Mouse (Mus musculus): ENCODE data around the gene F13a1. TPM values are rescaled to one million over a fixed set of nuclear protein-coding genes. Genes with fewer than 3 reads are reported as not detected.

F13a1 gene
- polyA plus RNA-seq, 1 experiment = not detected

DNA sequence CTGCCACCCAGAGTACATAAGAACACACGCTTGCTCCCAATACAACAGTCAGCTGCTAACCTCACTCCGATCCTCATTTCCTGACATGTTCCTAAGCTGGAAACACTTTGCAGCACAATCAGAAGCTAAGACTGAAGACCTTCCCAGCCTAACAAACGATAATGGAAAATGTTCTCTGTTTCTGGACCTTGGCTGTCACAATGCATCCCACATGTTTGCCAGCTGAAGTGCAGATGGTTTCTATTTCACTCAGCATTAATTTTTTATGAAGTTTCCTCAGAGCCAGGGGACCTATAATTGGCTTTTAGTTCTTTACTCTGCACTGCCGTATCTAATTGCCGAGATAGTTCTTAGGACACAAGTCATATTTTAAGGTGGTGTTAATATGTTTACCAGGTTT is 10.8 kb upstream of the F13a1 start:
- no peak overlapping the region for H3K27ac ChIP-seq (ENCODE audit: insufficient read depth, low read length)
- H3K4me1 ChIP-seq (ENCODE audit: control insufficient read depth, insufficient read depth, low read length) = no peaks in the 10 kb centered on the region
- no peaks in the 10 kb centered on the region for H3K9me3 ChIP-seq (replicated peaks; ENCODE audit: control insufficient read depth, insufficient read depth, low read length, poor library complexity, severe bottlenecking)
- H3K4me3 ChIP-seq (ENCODE audit: low read depth, low read length) = no peak overlapping the region
- no peaks in the 10 kb centered on the region for H3K27me3 ChIP-seq (ENCODE audit: control insufficient read depth, insufficient read depth, low read length, poor library complexity, severe bottlenecking)
- no peak overlapping the region for H3K9ac ChIP-seq (ENCODE audit: low read depth, poor library complexity, severe bottlenecking)
- TF ChIP-seq CTCF (IDR thresholded peaks at IDR 0.05; ENCODE audit: low read depth, low read length) (no peak), EP300 (IDR thresholded peaks at IDR 0.05; ENCODE audit: insufficient read depth, low read depth, low read length) (no peak), POLR2A (IDR thresholded peaks at IDR 0.05; ENCODE audit: insufficient read depth, low read length) (no peak)
- H3K36me3 ChIP-seq (ENCODE audit: control insufficient read depth, insufficient read depth, low read length, poor library complexity, severe bottlenecking) = no peaks in the 10 kb centered on the region

DNA sequence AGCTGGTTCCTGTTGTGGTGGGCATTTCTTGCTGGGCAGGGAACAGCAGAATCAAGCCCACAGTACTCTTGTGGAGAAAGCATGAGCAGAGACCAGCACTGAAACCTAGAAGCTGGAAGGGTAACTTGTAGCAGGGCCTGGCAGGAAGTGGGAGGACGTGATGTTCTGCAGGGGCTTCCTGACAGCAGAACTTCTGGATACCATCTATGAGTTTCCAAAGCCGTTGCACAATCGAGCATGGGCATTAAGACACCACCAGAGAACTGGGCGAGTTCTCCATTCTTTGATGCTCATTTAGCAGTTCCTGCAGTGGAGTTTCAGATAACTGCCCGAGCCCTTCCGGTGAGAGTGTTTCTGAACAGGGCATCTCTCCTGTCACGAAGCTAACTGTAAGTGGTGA is 6.6 kb upstream of the F13a1 start:
- H3K27ac ChIP-seq (ENCODE audit: insufficient read depth, low read length) = no peak overlapping the region
- H3K9ac ChIP-seq (ENCODE audit: low read depth, poor library complexity, severe bottlenecking) = no peak overlapping the region
- H3K36me3 ChIP-seq (ENCODE audit: control insufficient read depth, insufficient read depth, low read length, poor library complexity, severe bottlenecking) = no peaks in the 10 kb centered on the region
- no peaks in the 10 kb centered on the region for H3K27me3 ChIP-seq (ENCODE audit: control insufficient read depth, insufficient read depth, low read length, poor library complexity, severe bottlenecking)
- no peaks in the 10 kb centered on the region for H3K4me1 ChIP-seq (ENCODE audit: control insufficient read depth, insufficient read depth, low read length)
- H3K9me3 ChIP-seq (replicated peaks; ENCODE audit: control insufficient read depth, insufficient read depth, low read length, poor library complexity, severe bottlenecking) = no peaks in the 10 kb centered on the region
- H3K4me3 ChIP-seq (ENCODE audit: low read depth, low read length) = no peak overlapping the region
- TF ChIP-seq CTCF (IDR thresholded peaks at IDR 0.05; ENCODE audit: low read depth, low read length) = no peak
- no peak for TF ChIP-seq EP300 (IDR thresholded peaks at IDR 0.05; ENCODE audit: insufficient read depth, low read depth, low read length)
- no peak for TF ChIP-seq POLR2A (IDR thresholded peaks at IDR 0.05; ENCODE audit: insufficient read depth, low read length)

DNA sequence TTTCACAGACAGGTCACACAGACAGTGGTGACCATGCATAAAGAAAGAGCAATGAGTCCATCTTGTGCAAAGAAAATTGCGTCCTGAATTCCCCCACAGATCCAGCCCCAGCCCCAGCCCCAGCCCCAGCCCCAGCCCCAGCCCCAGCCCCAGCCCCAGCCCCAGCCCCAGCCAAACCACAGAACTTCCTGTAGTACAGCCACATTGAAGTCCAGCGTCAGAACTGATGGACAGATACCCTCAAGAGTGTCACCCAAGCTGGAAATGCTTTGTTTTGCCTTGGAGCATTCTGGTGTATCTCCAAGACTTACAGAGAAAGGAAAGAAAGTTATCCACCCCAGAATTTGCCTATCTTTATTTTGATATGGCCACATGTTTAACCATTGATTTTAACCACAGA is 413 bp downstream of the F13a1 start:
- Histone ChIP-seq H3K27ac (ENCODE audit: insufficient read depth, low read length) (no peak overlapping the region), H3K36me3 (ENCODE audit: control insufficient read depth, insufficient read depth, low read length, poor library complexity, severe bottlenecking) (no peaks in the 10 kb centered on the region), H3K9me3 (replicated peaks; ENCODE audit: control insufficient read depth, insufficient read depth, low read length, poor library complexity, severe bottlenecking) (peaks cover 2% of the 10 kb centered on the region; the same call in 1 of the 2 replicates), H3K27me3 (ENCODE audit: control insufficient read depth, insufficient read depth, low read length, poor library complexity, severe bottlenecking) (no peaks in the 10 kb centered on the region), H3K4me3 (ENCODE audit: low read depth, low read length) (no peak overlapping the region), H3K4me1 (ENCODE audit: control insufficient read depth, insufficient read depth, low read length) (no peaks in the 10 kb centered on the region), H3K9ac (ENCODE audit: low read depth, poor library complexity, severe bottlenecking) (no peak overlapping the region)
- TF ChIP-seq EP300 (IDR thresholded peaks at IDR 0.05; ENCODE audit: insufficient read depth, low read depth, low read length) = no peak

DNA sequence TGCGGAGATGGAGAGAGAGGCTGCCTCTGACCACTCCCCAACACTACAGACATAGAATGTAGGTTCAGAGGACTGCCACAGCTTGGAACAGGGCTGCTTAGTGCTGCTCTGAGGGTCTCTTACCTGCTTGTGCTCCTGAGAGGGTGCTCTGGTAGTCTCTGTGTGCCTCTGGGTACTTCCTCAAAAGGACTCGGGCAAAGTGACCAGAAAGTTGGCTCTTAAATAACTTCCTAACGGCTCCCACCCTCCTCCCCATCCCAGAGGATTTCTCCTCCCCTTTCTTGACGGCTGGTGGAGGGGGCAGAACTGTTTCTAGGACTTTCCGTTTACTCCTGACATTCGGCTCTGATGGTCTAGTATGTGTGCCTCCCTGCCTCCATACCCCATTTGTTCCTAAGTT is 1.0 kb downstream of the F13a1 start:
- Histone ChIP-seq H3K36me3 (ENCODE audit: control insufficient read depth, insufficient read depth, low read length, poor library complexity, severe bottlenecking) (no peaks in the 10 kb centered on the region), H3K4me3 (ENCODE audit: low read depth, low read length) (no peak overlapping the region), H3K9ac (ENCODE audit: low read depth, poor library complexity, severe bottlenecking) (no peak overlapping the region), H3K9me3 (replicated peaks; ENCODE audit: control insufficient read depth, insufficient read depth, low read length, poor library complexity, severe bottlenecking) (peaks cover 7% of the 10 kb centered on the region), H3K4me1 (ENCODE audit: control insufficient read depth, insufficient read depth, low read length) (no peaks in the 10 kb centered on the region), H3K27ac (ENCODE audit: insufficient read depth, low read length) (no peak overlapping the region), H3K27me3 (ENCODE audit: control insufficient read depth, insufficient read depth, low read length, poor library complexity, severe bottlenecking) (no peaks in the 10 kb centered on the region)
- no peak for TF ChIP-seq POLR2A (IDR thresholded peaks at IDR 0.05; ENCODE audit: insufficient read depth, low read length)
- no peak for TF ChIP-seq CTCF (IDR thresholded peaks at IDR 0.05; ENCODE audit: low read depth, low read length)
- no peak for TF ChIP-seq EP300 (IDR thresholded peaks at IDR 0.05; ENCODE audit: insufficient read depth, low read depth, low read length)

DNA sequence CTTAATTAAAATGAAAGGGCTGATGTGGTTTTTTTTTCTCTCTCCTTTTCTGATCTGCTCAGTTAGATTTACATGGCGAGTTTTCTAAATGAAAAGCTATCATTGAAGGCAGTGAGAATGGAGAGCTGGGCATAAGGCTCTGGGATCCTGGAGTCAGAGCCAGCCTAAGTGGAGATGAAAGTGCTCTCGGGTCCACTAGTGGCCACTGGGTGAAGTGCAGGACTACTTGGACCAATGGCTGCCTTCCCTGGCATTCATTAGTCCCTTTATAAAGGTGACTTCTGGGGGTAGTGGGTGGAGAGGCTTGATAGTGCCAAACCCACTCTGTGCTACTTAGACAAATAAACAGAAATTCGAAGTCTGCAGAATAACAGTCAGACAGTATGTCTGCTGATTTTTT is 5.0 kb downstream of the F13a1 start:
- TF ChIP-seq EP300 (IDR thresholded peaks at IDR 0.05; ENCODE audit: insufficient read depth, low read depth, low read length) (no peak), POLR2A (IDR thresholded peaks at IDR 0.05; ENCODE audit: insufficient read depth, low read length) (no peak), CTCF (IDR thresholded peaks at IDR 0.05; ENCODE audit: low read depth, low read length) (no peak)
- Histone ChIP-seq H3K9ac (ENCODE audit: low read depth, poor library complexity, severe bottlenecking) (no peak overlapping the region), H3K9me3 (replicated peaks; ENCODE audit: control insufficient read depth, insufficient read depth, low read length, poor library complexity, severe bottlenecking) (peaks cover 14% of the 10 kb centered on the region), H3K27me3 (ENCODE audit: control insufficient read depth, insufficient read depth, low read length, poor library complexity, severe bottlenecking) (0 out of 2 replicates have a peak, but pooled peaks cover 1% of the 10 kb centered on the region), H3K27ac (ENCODE audit: insufficient read depth, low read length) (no peak overlapping the region), H3K4me3 (ENCODE audit: low read depth, low read length) (no peak overlapping the region), H3K4me1 (ENCODE audit: control insufficient read depth, insufficient read depth, low read length) (no peaks in the 10 kb centered on the region), H3K36me3 (ENCODE audit: control insufficient read depth, insufficient read depth, low read length, poor library complexity, severe bottlenecking) (no peaks in the 10 kb centered on the region)

DNA sequence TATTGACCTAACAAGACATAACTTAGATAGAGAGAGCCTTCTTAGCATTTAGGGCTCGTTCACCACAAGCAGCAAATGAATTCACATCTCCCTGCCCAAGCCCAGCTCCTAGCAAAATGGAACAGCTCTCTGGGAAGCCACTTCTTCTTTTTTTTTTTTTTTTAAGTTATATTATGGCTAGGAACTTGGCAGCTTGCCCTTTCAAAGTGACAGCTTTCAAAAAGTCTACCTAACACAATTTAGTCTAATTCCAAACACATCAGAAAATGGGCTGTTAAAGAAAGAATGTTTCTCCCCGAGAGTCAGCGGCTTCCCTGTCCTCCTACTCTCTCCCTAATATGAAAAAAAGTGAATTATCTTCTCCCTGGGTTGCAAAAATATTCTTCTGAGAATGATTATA is 15.3 kb downstream of the F13a1 start:
- H3K36me3 ChIP-seq (ENCODE audit: control insufficient read depth, insufficient read depth, low read length, poor library complexity, severe bottlenecking) = no peaks in the 10 kb centered on the region
- peaks cover 12% of the 10 kb centered on the region; the same call in 1 of the 2 replicates for H3K9me3 ChIP-seq (replicated peaks; ENCODE audit: control insufficient read depth, insufficient read depth, low read length, poor library complexity, severe bottlenecking)
- no peaks in the 10 kb centered on the region; the same call in 1 of the 2 replicates for H3K27me3 ChIP-seq (ENCODE audit: control insufficient read depth, insufficient read depth, low read length, poor library complexity, severe bottlenecking)
- no peak overlapping the region for H3K9ac ChIP-seq (ENCODE audit: low read depth, poor library complexity, severe bottlenecking)
- no peak for TF ChIP-seq POLR2A (IDR thresholded peaks at IDR 0.05; ENCODE audit: insufficient read depth, low read length)
- TF ChIP-seq CTCF (IDR thresholded peaks at IDR 0.05; ENCODE audit: low read depth, low read length) = no peak
- TF ChIP-seq EP300 (IDR thresholded peaks at IDR 0.05; ENCODE audit: insufficient read depth, low read depth, low read length) = no peak
- H3K4me1 ChIP-seq (ENCODE audit: control insufficient read depth, insufficient read depth, low read length) = no peaks in the 10 kb centered on the region
- H3K4me3 ChIP-seq (ENCODE audit: low read depth, low read length) = no peak overlapping the region
- H3K27ac ChIP-seq (ENCODE audit: insufficient read depth, low read length) = no peak overlapping the region

Data from ES-Bruce4 (cell line).